Mouse (Mus musculus): ENCODE results near the gene Ralgds. TPM values are rescaled to one million over a fixed set of nuclear protein-coding genes. Genes with fewer than 3 reads are reported as not detected.
"Not testable (repeated sequence)": the region's sequence is repeated elsewhere in the genome, so short reads cannot be mapped to it uniquely, and the experiment has no call there.

Gene Ralgds
- polyA plus RNA-seq, 1 experiment, result 49.2 TPM

DNA sequence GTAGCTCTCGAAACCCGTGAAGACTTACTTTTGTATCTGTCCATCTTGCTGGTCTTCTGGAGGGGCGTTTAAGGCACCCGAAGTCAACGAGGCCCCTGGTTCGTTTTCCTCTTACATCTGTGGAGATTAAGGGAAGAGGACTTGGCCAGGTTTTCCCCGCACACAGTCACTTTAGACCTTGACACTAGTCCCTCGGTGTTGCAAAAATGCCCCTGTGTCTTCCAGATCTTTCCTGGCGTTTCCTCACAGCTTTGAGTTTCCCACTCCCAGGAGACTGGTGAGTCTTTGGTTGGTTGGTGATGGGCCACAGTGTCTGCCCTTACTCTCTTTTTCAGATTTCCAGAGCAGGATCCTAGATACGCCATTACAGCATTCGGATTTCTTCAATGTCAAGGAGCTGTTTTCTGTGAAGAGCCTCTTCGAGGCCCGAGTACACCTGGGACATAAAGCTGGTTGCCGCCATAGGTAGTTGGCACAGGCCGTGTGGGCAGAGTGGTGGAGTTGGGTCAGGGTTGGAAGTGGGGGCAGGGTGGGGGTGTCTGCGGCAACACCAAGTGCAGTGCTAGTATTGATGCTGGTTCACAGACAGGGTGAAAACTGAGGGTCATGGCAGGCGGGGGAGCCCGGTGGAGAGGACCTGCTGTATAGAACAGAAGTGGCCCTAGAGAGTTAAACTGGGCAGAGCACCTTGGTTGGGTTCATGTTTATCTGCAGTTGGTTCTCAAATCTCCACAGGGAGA lies 44.3 kb upstream of the Ralgds start:
- Histone ChIP-seq H3K4me3 (ENCODE audit: low read depth, low read length) (peak overlapping the region; percentile 87), H3K36me3 (ENCODE audit: control insufficient read depth, insufficient read depth, low read length, poor library complexity, severe bottlenecking) (peaks cover 18% of the 10 kb centered on the region), H3K9ac (ENCODE audit: low read depth, poor library complexity, severe bottlenecking) (peak overlapping the region; percentile 91), H3K9me3 (replicated peaks; ENCODE audit: control insufficient read depth, insufficient read depth, low read length, poor library complexity, severe bottlenecking) (no peaks in the 10 kb centered on the region), H3K27me3 (ENCODE audit: control insufficient read depth, insufficient read depth, low read length, poor library complexity, severe bottlenecking) (no peaks in the 10 kb centered on the region), H3K4me1 (ENCODE audit: control insufficient read depth, insufficient read depth, low read length) (no peaks in the 10 kb centered on the region), H3K27ac (ENCODE audit: insufficient read depth, low read length) (no peak overlapping the region)
- no peak for TF ChIP-seq POLR2A (IDR thresholded peaks at IDR 0.05; ENCODE audit: insufficient read depth, low read length)
- no peak for TF ChIP-seq EP300 (IDR thresholded peaks at IDR 0.05; ENCODE audit: insufficient read depth, low read depth, low read length)
- TF ChIP-seq CTCF (IDR thresholded peaks at IDR 0.05; ENCODE audit: low read depth, low read length), result no peak

- H3K4me1 ChIP-seq (ENCODE audit: control insufficient read depth, insufficient read depth, low read length), result no peaks in the 10 kb centered on the region
- H3K27ac ChIP-seq (ENCODE audit: insufficient read depth, low read length), result no peak overlapping the region
- no peak overlapping the region for H3K4me3 ChIP-seq (ENCODE audit: low read depth, low read length)
- H3K27me3 ChIP-seq (ENCODE audit: control insufficient read depth, insufficient read depth, low read length, poor library complexity, severe bottlenecking), result no peaks in the 10 kb centered on the region
- TF ChIP-seq CTCF (IDR thresholded peaks at IDR 0.05; ENCODE audit: low read depth, low read length) (no peak), POLR2A (IDR thresholded peaks at IDR 0.05; ENCODE audit: insufficient read depth, low read length) (no peak), EP300 (IDR thresholded peaks at IDR 0.05; ENCODE audit: insufficient read depth, low read depth, low read length) (no peak)
- H3K9ac ChIP-seq (ENCODE audit: low read depth, poor library complexity, severe bottlenecking), result no peak overlapping the region
- H3K9me3 ChIP-seq (replicated peaks; ENCODE audit: control insufficient read depth, insufficient read depth, low read length, poor library complexity, severe bottlenecking), result no peaks in the 10 kb centered on the region
- peaks cover 18% of the 10 kb centered on the region for H3K36me3 ChIP-seq (ENCODE audit: control insufficient read depth, insufficient read depth, low read length, poor library complexity, severe bottlenecking)
These were observed 43.5 kb upstream of the Ralgds start for GRCm38 (mm10) chr2:28469461-28469860.

DNA sequence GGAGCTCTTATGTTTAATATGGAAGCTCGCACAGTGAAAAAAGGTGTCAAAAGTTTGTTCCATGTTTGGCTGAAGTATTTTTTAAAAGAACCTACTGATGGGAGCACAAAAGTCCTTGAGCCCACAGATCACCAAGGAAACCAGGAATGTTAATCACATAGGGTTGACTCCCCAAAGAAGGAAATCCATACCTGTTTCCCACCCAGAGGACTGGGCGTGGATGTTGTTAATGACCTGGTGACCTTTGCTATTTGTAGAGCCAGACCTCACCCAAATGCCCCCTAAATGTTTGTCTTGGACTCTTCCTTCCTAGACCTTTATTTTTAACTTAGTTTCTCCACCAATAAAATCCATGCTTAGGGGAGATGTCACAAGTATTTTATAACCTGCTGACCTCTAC lies 42.3 kb upstream of the Ralgds start:
- Histone ChIP-seq H3K27ac (ENCODE audit: insufficient read depth, low read length) (no peak overlapping the region), H3K36me3 (ENCODE audit: control insufficient read depth, insufficient read depth, low read length, poor library complexity, severe bottlenecking) (peaks cover 18% of the 10 kb centered on the region), H3K27me3 (ENCODE audit: control insufficient read depth, insufficient read depth, low read length, poor library complexity, severe bottlenecking) (no peaks in the 10 kb centered on the region), H3K9ac (ENCODE audit: low read depth, poor library complexity, severe bottlenecking) (no peak overlapping the region), H3K4me3 (ENCODE audit: low read depth, low read length) (no peak overlapping the region), H3K9me3 (replicated peaks; ENCODE audit: control insufficient read depth, insufficient read depth, low read length, poor library complexity, severe bottlenecking) (no peaks in the 10 kb centered on the region), H3K4me1 (ENCODE audit: control insufficient read depth, insufficient read depth, low read length) (no peaks in the 10 kb centered on the region)
- TF ChIP-seq POLR2A (IDR thresholded peaks at IDR 0.05; ENCODE audit: insufficient read depth, low read length), result no peak
- TF ChIP-seq CTCF (IDR thresholded peaks at IDR 0.05; ENCODE audit: low read depth, low read length), result no peak
- no peak for TF ChIP-seq EP300 (IDR thresholded peaks at IDR 0.05; ENCODE audit: insufficient read depth, low read depth, low read length)

DNA sequence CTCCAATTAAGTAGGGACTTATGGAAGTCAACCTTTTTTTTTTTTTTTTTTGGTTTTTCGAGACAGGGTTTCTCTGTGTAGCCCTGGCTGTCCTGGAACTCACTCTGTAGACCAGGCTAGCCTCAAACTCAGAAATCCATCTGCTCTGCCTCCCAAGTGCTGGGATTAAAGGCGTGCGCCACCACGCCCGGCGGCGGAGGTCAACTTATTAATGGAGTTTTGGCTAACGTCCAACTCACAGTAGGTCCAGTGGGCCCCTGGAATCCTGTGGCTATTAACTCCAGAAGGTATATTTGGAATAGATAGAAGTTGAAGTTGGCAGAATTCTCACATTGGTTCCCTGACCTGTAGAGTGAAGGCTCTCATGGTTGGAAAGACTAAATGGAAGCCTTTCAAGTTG lies 40.9 kb upstream of the Ralgds start:
- not testable (repeated sequence) for H3K27ac ChIP-seq (ENCODE audit: insufficient read depth, low read length); H3K9me3 ChIP-seq (replicated peaks; ENCODE audit: control insufficient read depth, insufficient read depth, low read length, poor library complexity, severe bottlenecking); H3K4me1 ChIP-seq (ENCODE audit: control insufficient read depth, insufficient read depth, low read length); H3K9ac ChIP-seq (ENCODE audit: low read depth, poor library complexity, severe bottlenecking); H3K4me3 ChIP-seq (ENCODE audit: low read depth, low read length); H3K27me3 ChIP-seq (ENCODE audit: control insufficient read depth, insufficient read depth, low read length, poor library complexity, severe bottlenecking)
- H3K36me3 ChIP-seq (ENCODE audit: control insufficient read depth, insufficient read depth, low read length, poor library complexity, severe bottlenecking), result peaks cover 18% of the 10 kb centered on the region

- H3K4me3 ChIP-seq (ENCODE audit: low read depth, low read length); H3K9me3 ChIP-seq (replicated peaks; ENCODE audit: control insufficient read depth, insufficient read depth, low read length, poor library complexity, severe bottlenecking); H3K36me3 ChIP-seq (ENCODE audit: control insufficient read depth, insufficient read depth, low read length, poor library complexity, severe bottlenecking); H3K27ac ChIP-seq (ENCODE audit: insufficient read depth, low read length); H3K4me1 ChIP-seq (ENCODE audit: control insufficient read depth, insufficient read depth, low read length); H3K27me3 ChIP-seq (ENCODE audit: control insufficient read depth, insufficient read depth, low read length, poor library complexity, severe bottlenecking); H3K9ac ChIP-seq (ENCODE audit: low read depth, poor library complexity, severe bottlenecking): not testable (repeated sequence)
These were observed 34.9 kb upstream of the Ralgds start for GRCm38 (mm10) chr2:28477993-28478392.

GRCm38 (mm10) chr2:28479208-28480204 lies 33.4 kb upstream of the Ralgds start:
- TF ChIP-seq POLR2A (IDR thresholded peaks at IDR 0.05; ENCODE audit: insufficient read depth, low read length) (no peak), EP300 (IDR thresholded peaks at IDR 0.05; ENCODE audit: insufficient read depth, low read depth, low read length) (no peak), CTCF (IDR thresholded peaks at IDR 0.05; ENCODE audit: low read depth, low read length) (no peak)
- peaks cover 6% of the 10 kb centered on the region for H3K4me1 ChIP-seq (ENCODE audit: control insufficient read depth, insufficient read depth, low read length)
- peak overlapping the region; percentile 50 for H3K9ac ChIP-seq (ENCODE audit: low read depth, poor library complexity, severe bottlenecking)
- no peak overlapping the region for H3K27ac ChIP-seq (ENCODE audit: insufficient read depth, low read length)
- peak overlapping the region; percentile 45 for H3K4me3 ChIP-seq (ENCODE audit: low read depth, low read length)
- no peaks in the 10 kb centered on the region for H3K9me3 ChIP-seq (replicated peaks; ENCODE audit: control insufficient read depth, insufficient read depth, low read length, poor library complexity, severe bottlenecking)
- no peaks in the 10 kb centered on the region for H3K27me3 ChIP-seq (ENCODE audit: control insufficient read depth, insufficient read depth, low read length, poor library complexity, severe bottlenecking)
- H3K36me3 ChIP-seq (ENCODE audit: control insufficient read depth, insufficient read depth, low read length, poor library complexity, severe bottlenecking), result no peaks in the 10 kb centered on the region
